Mouse (Mus musculus) liver, embryonic 15.5 days (tissue): ENCODE measurements around the gene Il17f. TPM values are rescaled to one million over a fixed set of nuclear protein-coding genes. Genes with fewer than 3 reads are reported as not detected.
A peak's percentile ranks its signal among the peaks of the same experiment; 100 is the strongest.
"Not testable (repeated sequence)": the region's sequence is repeated elsewhere in the genome, so short reads cannot be mapped to it uniquely, and the experiment has no call there.

ENCODE experiments used
- ATAC-seq: fragments of 200-750 bp; cut with Nextera tagmentation; 2 replicates; pipeline ENCODE4 v1.8.0; 2017; ENCODE audit warnings: moderate number of reproducible peaks, mild to moderate bottlenecking, moderate library complexity; ENCODE audit not compliant: insufficient read depth
- H3K27ac ChIP-seq: fragments of 300-500 bp; sonication (generic); replicated peaks from 2 replicates; pipeline ENCODE4 v1.5.1; 2015; ENCODE audit warnings: mild to moderate bottlenecking, inconsistent platforms
- H3K27me3 ChIP-seq: fragments of 300-500 bp; sonication (generic); 2 replicates; pipeline ENCODE4 v1.6.1; 2015; ENCODE audit warnings: mild to moderate bottlenecking, inconsistent platforms
- H3K36me3 ChIP-seq: fragments of 300-500 bp; sonication (generic); replicated peaks from 2 replicates; pipeline ENCODE4 v1.6.1; 2015; ENCODE audit warnings: moderate library complexity, mild to moderate bottlenecking, inconsistent platforms
- H3K4me1 ChIP-seq: fragments of 300-500 bp; sonication (generic); replicated peaks from 2 replicates; pipeline ENCODE4 v1.6.1; 2015; ENCODE audit warnings: inconsistent platforms
- H3K4me2 ChIP-seq: fragments of 300-500 bp; sonication (generic); 2 replicates; pipeline ENCODE4 v1.6.1; 2015; ENCODE audit warnings: moderate library complexity, mild to moderate bottlenecking, inconsistent platforms
- H3K4me3 ChIP-seq: fragments of 300-500 bp; sonication (generic); replicated peaks from 2 replicates; pipeline ENCODE4 v1.5.1; 2015; ENCODE audit warnings: mild to moderate bottlenecking, inconsistent platforms
- H3K9ac ChIP-seq: fragments of 300-500 bp; sonication (generic); 2 replicates; pipeline ENCODE4 v1.6.1; 2015; ENCODE audit warnings: moderate library complexity, mild to moderate bottlenecking, inconsistent platforms
- H3K9me3 ChIP-seq: fragments of 300-500 bp; sonication (generic); replicated peaks from 2 replicates; pipeline ENCODE4 v1.6.1; 2016; ENCODE audit warnings: inconsistent platforms
- WGBS: fragments of 180-500 bp; shearing (Covaris S2); methylation state at CpG from one replicate; pipeline ENCODE4 v1.1.7; 2015; ENCODE audit warnings: mixed read lengths; ENCODE audit not compliant: insufficient replicate concordance; 5-methylcytosine and 5-hydroxymethylcytosine counted together
- polyA plus RNA-seq: library from polyadenylated mRNA; unstranded; fragments of >200 nt; fragmentation: Nextera tagmentation; extraction: Ambion mirVana; gene quantifications from 2 replicates; pipeline ENCODE4 v1.2.1, GENCODE M21; 2015

Il17f gene
- not detected in 2 replicates for polyA plus RNA-seq

GRCm38 (mm10) chr1:20790517-20790916, at the start of gene Il17f:
Il17f (minus strand) TSS chr1:20790617.
- not testable (repeated sequence) for ATAC-seq, H3K36me3 ChIP-seq, H3K4me3 ChIP-seq, H3K9ac ChIP-seq, H3K4me2 ChIP-seq, H3K27me3 ChIP-seq, H3K4me1 ChIP-seq, H3K9me3 ChIP-seq, H3K27ac ChIP-seq
- WGBS, result no CpG with 5 or more reads among the region's 1 CpGs

- Histone ChIP-seq H3K27ac (no peak overlapping the region), H3K9me3 (no peaks in the 10 kb centered on the region), H3K4me3 (no peak overlapping the region), H3K27me3 (no peaks in the 10 kb centered on the region), H3K36me3 (no peaks in the 10 kb centered on the region), H3K4me1 (no peaks in the 10 kb centered on the region), H3K9ac (no peak overlapping the region), H3K4me2 (no peak overlapping the region)
- 50% methylated on average over 3 of the region's 3 CpGs for WGBS
- no peak for ATAC-seq
These were observed 49.5 kb upstream of the Il17f start for GRCm38 (mm10) chr1:20839911-20840310.

- 63% methylated on average over 3 of the region's 3 CpGs for WGBS
- H3K4me3 ChIP-seq, result no peak overlapping the region
- no peaks in the 10 kb centered on the region for H3K36me3 ChIP-seq
- H3K4me2 ChIP-seq, result no peak overlapping the region
- H3K27ac ChIP-seq, result no peak overlapping the region
- no peak for ATAC-seq
- H3K9ac ChIP-seq, result no peak overlapping the region
- peaks cover 4% of the 10 kb centered on the region; the same call in 1 of the 2 replicates for H3K4me1 ChIP-seq
- no peaks in the 10 kb centered on the region for H3K27me3 ChIP-seq
- no peaks in the 10 kb centered on the region for H3K9me3 ChIP-seq
These were observed 46.2 kb upstream of the Il17f start for GRCm38 (mm10) chr1:20836551-20837125.

GRCm38 (mm10) chr1:20833141-20833511, 42.7 kb upstream of the Il17f start:
- 45% methylated on average over 4 of the region's 4 CpGs for WGBS
- ATAC-seq, result peak; percentile 31; the same call in 1 of the 2 replicates
- H3K36me3 ChIP-seq, result no peaks in the 10 kb centered on the region
- H3K27ac ChIP-seq, result no peak overlapping the region
- H3K4me1 ChIP-seq, result peaks cover 4% of the 10 kb centered on the region; the same call in 1 of the 2 replicates
- H3K4me2 ChIP-seq, result no peak overlapping the region
- no peak overlapping the region for H3K4me3 ChIP-seq
- H3K27me3 ChIP-seq, result no peaks in the 10 kb centered on the region
- H3K9me3 ChIP-seq, result no peaks in the 10 kb centered on the region
- no peak overlapping the region for H3K9ac ChIP-seq

- Histone ChIP-seq H3K9ac (no peak overlapping the region), H3K36me3 (no peaks in the 10 kb centered on the region), H3K27ac (no peak overlapping the region), H3K9me3 (no peaks in the 10 kb centered on the region), H3K4me1 (peaks cover 4% of the 10 kb centered on the region; the same call in 1 of the 2 replicates), H3K27me3 (no peaks in the 10 kb centered on the region), H3K4me2 (no peak overlapping the region), H3K4me3 (no peak overlapping the region)
- 58% methylated on average over 5 of the region's 5 CpGs for WGBS
- ATAC-seq, result peak; percentile 70; the same call in 1 of the 2 replicates
These were observed 42.2 kb upstream of the Il17f start for GRCm38 (mm10) chr1:20832473-20833140.

GRCm38 (mm10) chr1:20830546-20830945, 40.1 kb upstream of the Il17f start:
- WGBS, result 60% methylated on average over 1 of the region's 1 CpGs
- no peak overlapping the region for H3K9ac ChIP-seq
- H3K9me3 ChIP-seq, result no peaks in the 10 kb centered on the region
- H3K27me3 ChIP-seq, result no peaks in the 10 kb centered on the region
- H3K36me3 ChIP-seq, result no peaks in the 10 kb centered on the region
- H3K4me1 ChIP-seq, result peaks cover 4% of the 10 kb centered on the region; the same call in 1 of the 2 replicates
- H3K27ac ChIP-seq, result no peak overlapping the region
- no peak overlapping the region for H3K4me3 ChIP-seq
- no peak overlapping the region for H3K4me2 ChIP-seq
- no peak for ATAC-seq

GRCm38 (mm10) chr1:20828061-20828460, 37.6 kb upstream of the Il17f start:
- H3K4me2 ChIP-seq, result no peak overlapping the region
- H3K27ac ChIP-seq, result no peak overlapping the region
- H3K4me3 ChIP-seq, result no peak overlapping the region
- no peaks in the 10 kb centered on the region for H3K27me3 ChIP-seq
- 61% methylated on average over 2 of the region's 2 CpGs for WGBS
- no peaks in the 10 kb centered on the region for H3K36me3 ChIP-seq
- H3K4me1 ChIP-seq, result peaks cover 4% of the 10 kb centered on the region; the same call in 1 of the 2 replicates
- no peak overlapping the region for H3K9ac ChIP-seq
- no peak for ATAC-seq
- H3K9me3 ChIP-seq, result no peaks in the 10 kb centered on the region

GRCm38 (mm10) chr1:20825036-20825435, 34.6 kb upstream of the Il17f start:
- no peak overlapping the region for H3K4me2 ChIP-seq
- no peak for ATAC-seq
- H3K4me1 ChIP-seq, result peaks cover 10% of the 10 kb centered on the region
- no peak overlapping the region for H3K4me3 ChIP-seq
- no peaks in the 10 kb centered on the region for H3K36me3 ChIP-seq
- no peaks in the 10 kb centered on the region for H3K27me3 ChIP-seq
- H3K9ac ChIP-seq, result no peak overlapping the region
- no peaks in the 10 kb centered on the region for H3K9me3 ChIP-seq
- H3K27ac ChIP-seq, result no peak overlapping the region

GRCm38 (mm10) chr1:20823906-20824305, 33.5 kb upstream of the Il17f start:
- H3K27ac ChIP-seq, result no peak overlapping the region
- H3K36me3 ChIP-seq, result no peaks in the 10 kb centered on the region
- no peak for ATAC-seq
- H3K27me3 ChIP-seq, result no peaks in the 10 kb centered on the region
- WGBS, result 57% methylated on average over 2 of the region's 2 CpGs
- no peaks in the 10 kb centered on the region for H3K9me3 ChIP-seq
- H3K4me2 ChIP-seq, result no peak overlapping the region
- H3K4me3 ChIP-seq, result no peak overlapping the region
- H3K4me1 ChIP-seq, result peaks cover 10% of the 10 kb centered on the region
- no peak overlapping the region for H3K9ac ChIP-seq

- Histone ChIP-seq H3K4me2 (no peak overlapping the region), H3K36me3 (0 out of 2 replicates have a peak, but pooled peaks cover 2% of the 10 kb centered on the region), H3K9ac (no peak overlapping the region), H3K4me1 (peaks cover 13% of the 10 kb centered on the region), H3K4me3 (no peak overlapping the region), H3K27ac (no peak overlapping the region), H3K9me3 (no peaks in the 10 kb centered on the region), H3K27me3 (no peaks in the 10 kb centered on the region)
- 64% methylated on average over 4 of the region's 4 CpGs for WGBS
- no peak for ATAC-seq
These were observed 33.1 kb upstream of the Il17f start for GRCm38 (mm10) chr1:20823471-20823870.

GRCm38 (mm10) chr1:20820959-20821358, 30.5 kb upstream of the Il17f start:
- Histone ChIP-seq H3K9ac (no peak overlapping the region), H3K4me3 (no peak overlapping the region), H3K9me3 (no peaks in the 10 kb centered on the region), H3K36me3 (peaks cover 27% of the 10 kb centered on the region), H3K27ac (no peak overlapping the region), H3K4me2 (peak overlapping the region; percentile 77; the same call in 1 of the 2 replicates), H3K4me1 (peaks cover 27% of the 10 kb centered on the region), H3K27me3 (no peaks in the 10 kb centered on the region)
- 59% methylated on average over 4 of the region's 4 CpGs for WGBS
- ATAC-seq, result no peak
